Mouse (Mus musculus): ENCODE measurements around the gene Olfr329-ps. TPM values are rescaled to one million over a fixed set of nuclear protein-coding genes. Genes with fewer than 3 reads are reported as not detected.
"Not testable (repeated sequence)": the region's sequence is repeated elsewhere in the genome, so short reads cannot be mapped to it uniquely, and the experiment has no call there.

Olfr329-ps gene
- polyA plus RNA-seq (2016; fragmentation: Nextera tagmentation; extraction: Ambion mirVana) = not detected in 2 replicates

- Histone ChIP-seq H3K4me1 (no peaks in the 10 kb centered on the region), H3K9me3 (replicated peaks) (no peaks in the 10 kb centered on the region), H3K4me3 (no peak within 1 kb of the TSS), H3K36me3 (no peaks in the 10 kb centered on the region), H3K27me3 (no peaks in the 10 kb centered on the region), H3K9ac (no peak within 1 kb of the TSS), H3K4me2 (replicated peaks) (no peak within 1 kb of the TSS), H3K27ac (no peak within 1 kb of the TSS)
- no peak for ATAC-seq (ENCODE audit: low FRiP score)
- WGBS = 83% methylated on average over 5 of the region's 5 CpGs
These were observed at the start of gene Olfr329-ps for GRCm38 (mm10) chr11:58546322-58546721. Gene Olfr329-ps, minus strand, starts transcription at chr11:58546422.

GRCm38 (mm10) chr11:58594814-58595213 lies 48.6 kb upstream of the Olfr329-ps start, which contains the start of gene Olfr324:
Gene Olfr324, plus strand, starts transcription at chr11:58595114.
- no peak for ATAC-seq (ENCODE audit: low FRiP score)
- Histone ChIP-seq H3K9ac (no peak within 1 kb of the TSS), H3K4me3 (no peak within 1 kb of the TSS), H3K4me1 (no peaks in the 10 kb centered on the region), H3K4me2 (replicated peaks) (no peak within 1 kb of the TSS), H3K36me3 (no peaks in the 10 kb centered on the region), H3K9me3 (replicated peaks) (no peaks in the 10 kb centered on the region), H3K27ac (no peak within 1 kb of the TSS), H3K27me3 (no peaks in the 10 kb centered on the region)
- 92% methylated on average over 6 of the region's 6 CpGs for WGBS

GRCm38 (mm10) chr11:58588620-58589250 lies 42.5 kb upstream of the Olfr329-ps start:
- Histone ChIP-seq H3K9me3 (replicated peaks) (no peaks in the 10 kb centered on the region), H3K4me3 (no peak overlapping the region), H3K27me3 (no peaks in the 10 kb centered on the region), H3K9ac (no peak overlapping the region), H3K36me3 (no peaks in the 10 kb centered on the region), H3K4me1 (0 out of 2 replicates have a peak, but pooled peaks cover 2% of the 10 kb centered on the region), H3K27ac (no peak overlapping the region), H3K4me2 (replicated peaks) (no peak overlapping the region)
- 62% methylated on average over 3 of the region's 3 CpGs for WGBS
- no peak for ATAC-seq (ENCODE audit: low FRiP score)

- 79% methylated on average over 7 of the region's 7 CpGs for WGBS
- H3K4me2 ChIP-seq (replicated peaks) = no peak overlapping the region
- H3K36me3 ChIP-seq = no peaks in the 10 kb centered on the region
- no peak overlapping the region for H3K27ac ChIP-seq
- ATAC-seq (ENCODE audit: low FRiP score) = no peak
- H3K27me3 ChIP-seq = no peaks in the 10 kb centered on the region
- no peak overlapping the region for H3K9ac ChIP-seq
- H3K4me1 ChIP-seq = 0 out of 2 replicates have a peak, but pooled peaks cover 2% of the 10 kb centered on the region
- H3K4me3 ChIP-seq = no peak overlapping the region
- no peaks in the 10 kb centered on the region for H3K9me3 ChIP-seq (replicated peaks)
These were observed 41.7 kb upstream of the Olfr329-ps start for GRCm38 (mm10) chr11:58587898-58588348.

- Histone ChIP-seq H3K4me1 (no peaks in the 10 kb centered on the region), H3K27ac (no peak overlapping the region), H3K4me3 (no peak overlapping the region), H3K9ac (no peak overlapping the region), H3K4me2 (replicated peaks) (no peak overlapping the region), H3K27me3 (no peaks in the 10 kb centered on the region), H3K9me3 (replicated peaks) (no peaks in the 10 kb centered on the region), H3K36me3 (no peaks in the 10 kb centered on the region)
- no peak for ATAC-seq (ENCODE audit: low FRiP score)
- 86% methylated on average over 8 of the region's 8 CpGs for WGBS
These were observed 32.4 kb upstream of the Olfr329-ps start for GRCm38 (mm10) chr11:58578636-58579035.

- Histone ChIP-seq H3K4me2 (replicated peaks) (no peak within 1 kb of the TSS), H3K9ac (no peak within 1 kb of the TSS), H3K27me3 (no peaks in the 10 kb centered on the region), H3K9me3 (replicated peaks) (no peaks in the 10 kb centered on the region), H3K4me3 (no peak within 1 kb of the TSS), H3K27ac (no peak within 1 kb of the TSS), H3K36me3 (no peaks in the 10 kb centered on the region), H3K4me1 (no peaks in the 10 kb centered on the region)
- no peak for ATAC-seq (ENCODE audit: low FRiP score)
- 97% methylated on average over 1 of the region's 1 CpGs for WGBS
These were observed 31.2 kb upstream of the Olfr329-ps start, which contains the start of gene Olfr325 for GRCm38 (mm10) chr11:58577430-58577829. Gene Olfr325, plus strand, starts transcription at chr11:58577730.

- Histone ChIP-seq H3K27ac (no peak within 1 kb of the TSS), H3K4me3 (no peak within 1 kb of the TSS), H3K27me3 (no peaks in the 10 kb centered on the region), H3K36me3 (no peaks in the 10 kb centered on the region), H3K4me2 (replicated peaks) (no peak within 1 kb of the TSS), H3K9ac (no peak within 1 kb of the TSS), H3K4me1 (no peaks in the 10 kb centered on the region), H3K9me3 (replicated peaks) (no peaks in the 10 kb centered on the region)
- WGBS = 83% methylated on average over 5 of the region's 5 CpGs
- no peak for ATAC-seq (ENCODE audit: low FRiP score)
These were observed 24.2 kb upstream of the Olfr329-ps start, which contains the start of gene Olfr224 for GRCm38 (mm10) chr11:58570405-58570804. Gene Olfr224, minus strand, starts transcription at chr11:58570553.

- Histone ChIP-seq H3K9ac (no peak within 1 kb of the TSS), H3K27me3 (no peaks in the 10 kb centered on the region), H3K36me3 (no peaks in the 10 kb centered on the region), H3K4me1 (no peaks in the 10 kb centered on the region), H3K4me3 (no peak within 1 kb of the TSS), H3K27ac (no peak within 1 kb of the TSS), H3K4me2 (replicated peaks) (no peak within 1 kb of the TSS), H3K9me3 (replicated peaks) (no peaks in the 10 kb centered on the region)
- WGBS = 87% methylated on average over 1 of the region's 1 CpGs
- no peak for ATAC-seq (ENCODE audit: low FRiP score)
These were observed 9.3 kb upstream of the Olfr329-ps start, which contains the start of gene Olfr328 for GRCm38 (mm10) chr11:58555536-58555935. Gene Olfr328, minus strand, starts transcription at chr11:58555636.

GRCm38 (mm10) chr11:58534736-58535135 lies 11.5 kb downstream of the Olfr329-ps start, which contains the start of gene Olfr330:
Gene Olfr330, minus strand, starts transcription at chr11:58534836.
- H3K4me1 ChIP-seq; H3K27ac ChIP-seq; H3K9ac ChIP-seq; H3K36me3 ChIP-seq; H3K27me3 ChIP-seq; H3K9me3 ChIP-seq (replicated peaks); H3K4me2 ChIP-seq (replicated peaks); H3K4me3 ChIP-seq; ATAC-seq (ENCODE audit: low FRiP score): not testable (repeated sequence)

GRCm38 (mm10) chr11:58519756-58520155 lies 26.5 kb downstream of the Olfr329-ps start:
- not testable (repeated sequence) for ATAC-seq (ENCODE audit: low FRiP score); H3K9me3 ChIP-seq (replicated peaks); H3K4me2 ChIP-seq (replicated peaks); H3K27ac ChIP-seq; H3K27me3 ChIP-seq; H3K9ac ChIP-seq; H3K4me1 ChIP-seq; H3K36me3 ChIP-seq; H3K4me3 ChIP-seq
- 88% methylated on average over 7 of the region's 9 CpGs for WGBS

GRCm38 (mm10) chr11:58518916-58519315 lies 27.3 kb downstream of the Olfr329-ps start:
- H3K27me3 ChIP-seq; H3K4me1 ChIP-seq; H3K4me3 ChIP-seq; H3K4me2 ChIP-seq (replicated peaks); H3K27ac ChIP-seq; H3K36me3 ChIP-seq; ATAC-seq (ENCODE audit: low FRiP score); H3K9me3 ChIP-seq (replicated peaks); H3K9ac ChIP-seq: not testable (repeated sequence)
- WGBS = 94% methylated on average over 18 of the region's 18 CpGs

- not testable (repeated sequence) for H3K4me3 ChIP-seq; H3K4me1 ChIP-seq; H3K27ac ChIP-seq; H3K4me2 ChIP-seq (replicated peaks); H3K9me3 ChIP-seq (replicated peaks); H3K27me3 ChIP-seq; H3K36me3 ChIP-seq; ATAC-seq (ENCODE audit: low FRiP score); H3K9ac ChIP-seq
- WGBS = 86% methylated on average over 19 of the region's 19 CpGs
These were observed 37.2 kb downstream of the Olfr329-ps start for GRCm38 (mm10) chr11:58509058-58509457.

- not testable (repeated sequence) for H3K27me3 ChIP-seq; H3K9ac ChIP-seq; ATAC-seq (ENCODE audit: low FRiP score); H3K4me1 ChIP-seq; H3K9me3 ChIP-seq (replicated peaks); H3K4me3 ChIP-seq; H3K4me2 ChIP-seq (replicated peaks); H3K27ac ChIP-seq; H3K36me3 ChIP-seq
These were observed 43.8 kb downstream of the Olfr329-ps start, which contains the start of gene Olfr331 for GRCm38 (mm10) chr11:58502472-58502871. Gene Olfr331, minus strand, starts transcription at chr11:58502572.
